Mouse (Mus musculus): ENCODE results near the gene Egfr.

DNA sequence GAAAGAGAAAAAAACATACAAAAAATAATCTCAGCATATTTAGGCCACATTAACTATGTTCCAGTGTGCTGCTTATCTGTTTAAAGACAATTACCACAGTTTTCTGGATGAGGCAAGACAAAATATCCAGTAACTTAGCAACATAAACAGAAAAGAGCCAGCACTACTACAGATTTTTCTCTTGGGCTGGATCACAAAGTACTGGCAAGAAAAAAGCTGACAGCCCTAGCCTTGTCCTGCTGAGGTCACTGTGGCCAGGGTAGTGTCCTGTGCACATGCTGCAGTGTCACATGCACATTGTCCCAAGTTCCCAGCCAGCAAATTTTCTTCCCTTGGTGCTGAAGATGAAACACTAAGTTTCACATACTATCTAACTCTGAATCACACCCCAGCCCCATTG is 43.0 kb downstream of the Egfr start:
- TF ChIP-seq POLR2A (IDR thresholded peaks at IDR 0.05; ENCODE audit: low read depth, low read length) (no peak), CTCF (IDR thresholded peaks at IDR 0.05; ENCODE audit: extremely low read depth, insufficient read length, insufficient replicate concordance, low read depth, low read length) (no peak)

Measured in small intestine, adult 2 months (tissue).